Mouse (Mus musculus): ENCODE data around the gene 1700001C19Rik.

The 1700001C19Rik gene

DNA sequence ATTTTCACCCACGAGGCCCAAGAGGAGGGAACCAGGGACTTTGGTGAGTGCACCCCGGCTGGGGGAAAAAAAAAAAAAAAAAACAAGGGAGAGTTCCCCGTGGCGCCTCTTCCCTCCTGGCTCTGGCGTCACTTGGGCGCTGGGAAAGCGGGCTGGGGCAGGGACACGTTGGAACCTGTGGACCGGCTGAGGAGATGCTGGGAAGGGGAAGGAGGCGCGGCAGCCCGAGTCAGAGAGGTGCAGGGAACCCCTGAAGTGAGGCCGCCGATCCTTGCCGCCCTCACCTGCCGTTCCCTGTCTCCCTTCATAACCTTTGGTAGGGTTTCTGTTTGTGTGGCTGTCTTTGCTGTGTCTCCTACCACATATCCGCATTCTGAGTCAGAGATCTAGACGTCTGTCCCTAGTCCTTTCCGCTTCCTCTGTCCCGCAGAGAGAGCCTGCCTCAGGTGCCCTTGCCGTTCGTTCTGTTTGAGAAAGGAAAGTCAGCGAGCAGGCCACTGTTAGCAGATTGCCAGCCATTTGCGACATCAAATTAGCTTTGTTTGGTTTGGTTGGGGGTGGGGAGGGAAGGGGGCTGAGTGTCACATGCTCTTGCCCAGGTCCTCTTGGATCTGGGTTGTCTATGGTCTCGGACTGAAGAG is at the start of gene 1700001C19Rik:
1700001C19Rik (minus strand) TSS at position 470 of the 641 bp plus-strand sequence.
- DNase-seq (ENCODE audit: low spot score in 2 of 2): no peak

- no peak for DNase-seq (ENCODE audit: low spot score in 2 of 2)
Measured at GRCm38 (mm10) chr17:47485791-47486190, 48.6 kb upstream of the 1700001C19Rik start.

DNA sequence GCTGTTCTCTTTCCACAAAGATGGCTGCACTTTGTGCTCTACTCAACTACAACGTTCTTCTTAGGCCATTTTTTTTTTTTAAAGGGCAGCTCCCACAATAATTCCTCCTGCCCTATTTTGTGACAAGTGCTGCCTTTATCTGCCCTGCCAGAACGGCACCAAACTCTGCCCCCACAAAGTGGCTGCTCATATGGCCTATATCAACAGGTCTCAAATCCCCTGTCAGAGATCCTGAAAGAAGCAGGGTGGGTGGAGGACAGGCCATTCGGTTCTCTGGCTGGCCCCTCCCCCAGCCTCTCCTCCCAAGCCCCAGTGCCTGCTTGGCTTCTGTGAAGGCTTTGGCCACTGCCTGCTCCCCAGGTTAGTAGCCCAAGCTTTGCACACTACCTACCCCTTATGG is 47.8 kb upstream of the 1700001C19Rik start:
- no peak for DNase-seq (ENCODE audit: low spot score in 2 of 2)

DNA sequence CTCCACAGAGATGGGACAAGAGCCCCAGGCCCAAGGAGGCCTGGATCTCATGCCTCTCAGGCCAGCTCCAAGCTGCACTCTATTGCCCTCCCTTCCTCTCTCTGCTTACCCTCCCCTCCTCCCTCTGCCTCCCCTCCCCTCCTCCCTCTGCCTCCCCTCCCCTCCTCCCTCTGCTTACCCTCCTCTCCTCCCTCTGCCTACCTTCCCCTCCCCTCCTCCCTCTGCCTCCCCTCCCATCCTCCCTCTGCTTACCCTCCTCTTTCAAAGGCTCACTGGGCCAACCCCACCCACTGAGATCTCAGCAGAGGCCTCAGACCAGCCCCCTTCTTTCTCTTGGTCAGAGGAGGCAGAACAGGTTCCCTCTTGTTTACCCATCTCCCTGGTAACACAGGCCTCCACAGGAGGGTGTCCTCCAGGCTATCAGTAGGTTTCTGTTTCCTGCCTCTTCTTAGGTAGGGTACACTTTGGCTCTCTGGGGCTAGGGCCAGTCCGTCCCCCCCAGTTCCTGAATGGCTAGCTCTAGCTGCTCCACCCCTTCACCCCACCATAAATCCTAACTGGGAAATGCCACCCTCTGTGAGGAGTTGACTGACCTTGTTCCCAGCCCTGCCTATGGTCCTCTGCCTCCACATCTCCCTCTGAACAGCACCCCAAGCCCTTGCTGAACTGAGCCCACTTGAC is 47.2 kb upstream of the 1700001C19Rik start:
- no peak for DNase-seq (ENCODE audit: low spot score in 2 of 2)

DNA sequence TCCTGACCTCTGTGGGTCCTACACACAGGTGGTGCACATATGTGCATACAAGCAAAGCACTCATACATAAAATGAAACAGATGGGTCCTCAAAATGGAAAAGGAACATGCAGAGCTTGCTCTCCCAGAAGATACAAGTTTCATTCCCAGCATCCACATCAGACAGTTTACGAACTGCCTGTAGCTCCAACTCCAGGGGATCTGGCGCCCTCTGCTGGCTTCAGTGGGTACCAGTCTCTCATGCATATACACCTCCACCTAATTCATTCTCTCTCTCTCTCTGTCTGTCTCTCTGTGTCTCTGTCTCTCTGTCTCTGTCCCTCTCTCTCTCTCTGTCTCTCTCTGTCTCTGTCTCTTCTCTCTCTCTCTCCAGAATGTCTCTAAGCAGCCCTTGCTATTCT is 45.2 kb upstream of the 1700001C19Rik start:
- peak; percentile 26 to 42 for DNase-seq (ENCODE audit: low spot score in 2 of 2)

DNA sequence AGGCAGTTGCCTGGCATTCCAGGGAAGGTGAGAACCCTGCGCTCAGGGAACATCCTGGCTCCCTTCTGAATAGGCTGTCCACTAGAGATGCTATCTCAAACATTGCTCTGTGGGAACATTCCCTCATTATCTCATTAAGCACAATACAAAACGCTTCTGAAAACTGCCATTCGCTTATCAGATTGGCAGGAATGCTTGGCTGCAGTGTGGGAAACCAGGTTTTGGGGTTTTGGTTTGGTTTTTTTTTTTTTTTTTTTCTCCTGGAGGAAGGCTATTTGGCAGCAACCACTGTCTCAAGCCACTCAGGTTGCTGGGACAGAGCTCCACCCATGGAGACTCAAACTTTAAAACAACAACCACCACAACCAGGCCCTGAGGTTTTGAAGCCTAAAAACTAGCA is 42.7 kb upstream of the 1700001C19Rik start:
- DNase-seq (ENCODE audit: low spot score in 2 of 2): no peak

DNA sequence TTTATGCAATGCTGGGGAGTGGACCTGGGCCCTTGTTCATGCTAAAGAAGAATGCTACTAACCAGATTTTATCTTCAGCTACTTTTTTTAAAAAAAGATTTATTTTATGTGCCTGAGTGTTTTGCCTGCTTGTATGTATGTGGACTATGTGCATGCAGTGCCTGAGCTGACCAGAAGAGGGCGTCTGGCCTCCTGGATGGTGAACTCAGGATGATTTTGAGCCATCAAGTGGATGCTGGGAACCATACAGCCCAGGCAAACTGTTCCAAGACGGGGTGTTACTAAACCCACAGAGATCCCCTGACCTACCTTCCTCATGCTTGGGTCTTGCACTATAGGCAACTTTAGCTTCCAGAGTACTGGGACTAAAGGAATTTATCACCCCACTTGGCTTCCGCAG is 38.5 kb upstream of the 1700001C19Rik start:
- DNase-seq (ENCODE audit: low spot score in 2 of 2): no peak

DNA sequence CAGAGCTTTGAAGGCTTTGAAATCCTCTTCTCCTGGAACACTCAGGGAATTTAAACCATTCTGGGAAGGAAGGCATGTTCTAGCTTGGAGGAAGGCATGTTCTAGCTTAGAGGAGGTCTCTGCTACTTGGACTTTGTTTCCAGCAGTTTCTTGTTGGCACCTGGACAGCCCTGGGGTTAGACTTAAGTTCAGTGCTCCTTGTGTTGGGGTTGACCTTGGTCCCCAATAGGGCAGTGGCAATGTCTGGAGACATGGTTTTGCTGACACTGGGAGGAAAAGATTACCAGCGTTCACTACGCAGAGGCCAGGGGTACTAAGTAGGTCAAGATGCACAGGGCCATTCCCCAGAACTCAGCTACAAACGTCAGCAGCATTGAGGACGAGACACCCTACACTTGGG is 38.0 kb upstream of the 1700001C19Rik start:
- DNase-seq (ENCODE audit: low spot score in 2 of 2): no peak

- DNase-seq (ENCODE audit: low spot score in 2 of 2): no peak
Measured at GRCm38 (mm10) chr17:47474250-47474649, 37.1 kb upstream of the 1700001C19Rik start.

GRCm38 (mm10) chr17:47473434-47473974 is 36.3 kb upstream of the 1700001C19Rik start:
- DNase-seq (ENCODE audit: low spot score in 2 of 2): peak in 1 of 2 experiments; percentile 27

GRCm38 (mm10) chr17:47472435-47473350 is 35.5 kb upstream of the 1700001C19Rik start:
- DNase-seq (ENCODE audit: low spot score in 2 of 2): peak in 1 of 2 experiments; percentile 12

GRCm38 (mm10) chr17:47470686-47471085 is 33.5 kb upstream of the 1700001C19Rik start:
- DNase-seq (ENCODE audit: low spot score in 2 of 2): no peak

DNA sequence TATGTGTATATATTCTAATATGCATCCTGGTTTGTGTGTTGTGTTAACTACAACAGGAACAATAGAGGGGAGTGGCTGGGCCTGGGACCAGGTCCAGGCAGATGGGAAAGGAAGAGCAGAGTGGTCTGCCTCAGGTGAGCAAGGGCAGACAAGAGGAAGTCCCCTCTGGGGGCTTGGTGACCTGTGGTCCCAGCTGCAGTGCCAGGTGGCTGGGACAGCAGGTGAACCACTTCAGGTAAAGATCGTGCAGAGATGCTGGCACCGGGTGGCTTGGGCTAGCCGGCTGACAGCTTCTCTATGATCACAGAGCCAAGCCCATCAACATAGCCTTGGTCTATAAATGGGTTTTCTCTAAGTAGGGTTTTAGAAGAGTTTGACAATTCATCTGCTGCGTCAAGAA is 32.9 kb upstream of the 1700001C19Rik start:
- DNase-seq (ENCODE audit: low spot score in 2 of 2): no peak

- no peak for DNase-seq (ENCODE audit: low spot score in 2 of 2)
Measured at GRCm38 (mm10) chr17:47469642-47470041, 32.5 kb upstream of the 1700001C19Rik start.

- no peak for DNase-seq (ENCODE audit: low spot score in 2 of 2)
Measured at GRCm38 (mm10) chr17:47468466-47468865, 31.3 kb upstream of the 1700001C19Rik start.

GRCm38 (mm10) chr17:47468063-47468462 is 30.9 kb upstream of the 1700001C19Rik start:
- no peak for DNase-seq (ENCODE audit: low spot score in 2 of 2)

- DNase-seq (ENCODE audit: low spot score in 2 of 2): no peak
Measured at GRCm38 (mm10) chr17:47467659-47468058, 30.5 kb upstream of the 1700001C19Rik start.

GRCm38 (mm10) chr17:47466284-47466683 is 29.1 kb upstream of the 1700001C19Rik start:
- DNase-seq (ENCODE audit: low spot score in 2 of 2): no peak

GRCm38 (mm10) chr17:47465016-47465415 is 27.8 kb upstream of the 1700001C19Rik start:
- DNase-seq (ENCODE audit: low spot score in 2 of 2): no peak

DNA sequence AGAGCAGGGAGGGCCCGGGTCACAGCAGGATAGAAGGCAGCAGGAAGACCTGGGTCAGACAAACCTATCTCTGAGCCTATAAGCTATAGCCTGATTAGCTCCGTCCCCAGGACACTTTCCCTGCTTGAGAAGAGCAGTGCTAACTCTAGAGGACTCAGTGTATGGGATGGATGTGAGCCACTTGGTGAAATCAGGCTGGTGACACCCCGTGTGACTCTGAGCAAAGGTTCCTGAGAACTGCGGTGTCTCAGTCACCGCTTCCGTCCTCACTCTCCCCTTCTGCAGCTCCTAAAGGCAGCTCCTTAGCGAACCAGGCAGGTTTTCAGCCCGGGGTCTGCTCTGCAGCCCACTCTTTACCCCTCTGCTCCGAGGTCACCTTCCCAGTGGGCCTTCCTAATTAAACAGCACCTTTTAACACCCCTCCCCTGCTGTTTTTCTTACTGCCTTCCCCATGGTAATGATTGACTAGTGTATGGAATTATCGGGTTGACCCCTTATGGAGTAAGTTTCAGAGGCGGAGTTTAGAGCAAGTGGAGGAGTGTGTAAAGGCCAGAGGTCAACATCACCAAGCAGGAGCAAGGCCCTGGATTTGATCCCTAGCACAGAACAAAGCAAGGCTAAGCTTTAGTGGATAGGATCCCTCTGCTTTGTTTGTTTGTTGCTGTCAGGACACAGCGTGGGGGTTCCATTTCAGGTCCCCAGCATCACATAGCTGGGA is 27.2 kb upstream of the 1700001C19Rik start:
- DNase-seq (ENCODE audit: low spot score in 2 of 2): no peak

DNA sequence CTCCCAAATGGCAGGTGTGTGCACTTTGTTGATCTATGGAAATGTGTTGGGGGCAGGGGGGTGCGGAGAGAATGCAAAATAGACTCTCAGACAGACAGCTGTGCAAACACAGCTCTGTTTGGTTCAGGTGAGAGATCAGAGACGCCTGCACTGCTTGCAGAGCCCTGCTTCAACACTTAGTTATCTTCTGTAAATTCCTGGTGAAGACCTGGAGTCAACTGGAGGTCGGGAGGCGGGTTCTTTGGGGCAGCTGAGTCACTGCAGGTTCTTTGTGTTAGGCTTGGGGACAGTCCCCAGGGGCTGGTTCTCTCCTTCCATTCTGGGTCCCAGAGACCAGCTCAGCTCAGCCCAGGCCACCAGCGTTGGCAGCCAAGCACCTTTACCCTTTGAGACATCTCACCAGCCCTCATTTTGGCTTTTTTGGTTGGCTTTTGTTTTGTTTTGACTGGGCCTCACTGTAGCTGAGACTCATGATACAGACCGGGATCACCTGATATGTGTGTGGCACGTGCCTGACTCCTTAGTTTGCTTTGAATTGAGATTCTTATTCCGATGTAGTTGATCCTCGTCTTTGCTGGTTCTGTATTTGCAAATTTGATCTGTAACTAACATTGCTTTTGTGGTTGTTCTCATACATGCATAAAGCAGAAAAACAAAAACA is 25.7 kb upstream of the 1700001C19Rik start:
- no peak for DNase-seq (ENCODE audit: low spot score in 2 of 2)
